Mouse (Mus musculus) kidney, embryonic 14.5 days (tissue): ENCODE data around the gene Krt5. TPM values are rescaled to one million over a fixed set of nuclear protein-coding genes. Genes with fewer than 3 reads are reported as not detected.

ENCODE experiments used
- ATAC-seq: fragments of 200-750 bp; cut with Nextera tagmentation; 2 replicates; pipeline ENCODE4 v1.8.0; 2017; ENCODE audit warnings: moderate number of reproducible peaks, mild to moderate bottlenecking, moderate TSS enrichment, moderate library complexity; ENCODE audit not compliant: low FRiP score, low TSS enrichment
- H3K27ac ChIP-seq: fragments of 300-500 bp; sonication (generic); 2 replicates; pipeline ENCODE4 v1.5.1; 2014; ENCODE audit warnings: low read depth, mild to moderate bottlenecking, low read length, moderate library complexity, mixed read lengths
- H3K27me3 ChIP-seq: fragments of 300-500 bp; sonication (generic); 2 replicates; pipeline ENCODE4 v1.6.1; 2014; ENCODE audit warnings: mild to moderate bottlenecking, low read length; ENCODE audit not compliant: control insufficient read depth, insufficient read depth
- H3K36me3 ChIP-seq: fragments of 300-500 bp; sonication (generic); 2 replicates; pipeline ENCODE4 v1.6.1; 2014; ENCODE audit warnings: low read length, mixed read lengths; ENCODE audit not compliant: control insufficient read depth, insufficient read depth
- H3K4me1 ChIP-seq: fragments of 300-500 bp; sonication (generic); 2 replicates; pipeline ENCODE4 v1.6.1; 2014; ENCODE audit warnings: low read length, mixed read lengths; ENCODE audit not compliant: control insufficient read depth, insufficient read depth
- H3K4me2 ChIP-seq: fragments of 300-500 bp; sonication (generic); replicated peaks from 2 replicates; pipeline ENCODE4 v1.6.1; 2014; ENCODE audit warnings: low read depth, mild to moderate bottlenecking, low read length
- H3K4me3 ChIP-seq: fragments of 300-500 bp; sonication (generic); 2 replicates; pipeline ENCODE4 v1.5.1; 2014; ENCODE audit warnings: mild to moderate bottlenecking, low read length
- H3K9ac ChIP-seq: fragments of 300-500 bp; sonication (generic); 2 replicates; pipeline ENCODE4 v1.6.1; 2014; ENCODE audit warnings: low read depth, mild to moderate bottlenecking, low read length, moderate library complexity
- H3K9me3 ChIP-seq: fragments of 300-500 bp; sonication (generic); 2 replicates; pipeline ENCODE4 v1.6.1; 2016; ENCODE audit warnings: low read length; ENCODE audit not compliant: control insufficient read depth
- WGBS: fragments of 180-500 bp; shearing (Covaris S2); extraction: QIAGEN DNeasy Blood & Tissue Kit; methylation state at CpG from one replicate; pipeline ENCODE4 v1.1.7; 2014; 5-methylcytosine and 5-hydroxymethylcytosine counted together
- microRNA-seq: library from miRNA; unstranded; fragments of <30 nt; microRNA quantifications from one replicate; pipeline ENCODE4, GENCODE M21; 2016
- polyA plus RNA-seq: library from polyadenylated mRNA; unstranded; fragments of >200 nt; fragmentation: Nextera tagmentation; extraction: Ambion mirVana; gene quantifications from 2 replicates; pipeline ENCODE4 v1.2.1, GENCODE M21; 2014

The Krt5 gene
- polyA plus RNA-seq, 1 experiment from 2014 or later, result not detected

GRCm38 (mm10) chr15:101675978-101676377 lies 36.7 kb downstream of the Krt5 start:
- Histone ChIP-seq H3K27ac (no peak overlapping the region), H3K4me1 (no peaks in the 10 kb centered on the region), H3K9me3 (no peaks in the 10 kb centered on the region), H3K36me3 (no peaks in the 10 kb centered on the region), H3K4me2 (no peak overlapping the region), H3K27me3 (no peaks in the 10 kb centered on the region), H3K4me3 (no peak overlapping the region), H3K9ac (no peak overlapping the region)
- ATAC-seq, result no peak
- WGBS, result 89% methylated on average over 1 of the region's 1 CpGs

Small RNA genes within 50 kb of the gene (microRNA-seq; reads per million reads assigned to microRNA genes)
- gene Gm44323 (not detected), gene Gm44342 (not detected), gene Gm44383 (not detected)

Other genes with a start within 250 kb of the Krt5 start
- gene Krt81, start 249.1 kb downstream of the Krt5 start, polyA plus RNA-seq, result not detected in 2 replicates
- gene Krt86, start 239.4 kb downstream of the Krt5 start, polyA plus RNA-seq, result not detected in 2 replicates
- not detected in 2 replicates for gene Krt83, start 221.4 kb downstream of the Krt5 start, polyA plus RNA-seq
- not detected in 2 replicates for gene Gm49425, start 195.6 kb downstream of the Krt5 start, polyA plus RNA-seq
- gene Krt84, start 180.1 kb downstream of the Krt5 start, polyA plus RNA-seq, result not detected in 2 replicates
- gene Krt82, start 162.2 kb downstream of the Krt5 start, polyA plus RNA-seq, result not detected in 2 replicates
- gene Krt90, start 149.9 kb downstream of the Krt5 start, polyA plus RNA-seq, result 0.17 and 0.22 TPM in 2 replicates
- gene Krt75, start 139.0 kb downstream of the Krt5 start, polyA plus RNA-seq, result 0.11 and 0.23 TPM in 2 replicates
- not detected in 2 replicates for gene Gm5414, start 84.7 kb downstream of the Krt5 start, polyA plus RNA-seq
- not detected in 2 replicates for gene Gm5478, start 65.5 kb downstream of the Krt5 start, polyA plus RNA-seq
- gene Krt6b, start 32.6 kb downstream of the Krt5 start, polyA plus RNA-seq, result not detected in 2 replicates
- gene Krt6a, start 18.6 kb downstream of the Krt5 start, polyA plus RNA-seq, result not detected in 2 replicates
- gene Krt71, start 30.2 kb upstream of the Krt5 start, polyA plus RNA-seq, result not detected in 2 replicates
- not detected in 2 replicates for gene Krt72, start 73.6 kb upstream of the Krt5 start, polyA plus RNA-seq
- gene Krt73, start 89.4 kb upstream of the Krt5 start, polyA plus RNA-seq, result not detected in 2 replicates
- gene Krt2, start 105.3 kb upstream of the Krt5 start, polyA plus RNA-seq, result not detected in 2 replicates
- gene Krt1, start 137.9 kb upstream of the Krt5 start, polyA plus RNA-seq, result 0.93 and 1.8 TPM in 2 replicates
- 0.06 TPM in 1 of 2 replicates, not detected in the other for gene Krt77, start 156.8 kb upstream of the Krt5 start, polyA plus RNA-seq
- gene Krt76, start 180.0 kb upstream of the Krt5 start, polyA plus RNA-seq, result not detected in 2 replicates
- 0.11 and 0.38 TPM in 2 replicates for gene Krt4, start 211.8 kb upstream of the Krt5 start, polyA plus RNA-seq
- gene Krt79, start 227.4 kb upstream of the Krt5 start, polyA plus RNA-seq, result 0.41 and 0.49 TPM in 2 replicates
- not detected in 2 replicates for gene Krt78, start 241.4 kb upstream of the Krt5 start, polyA plus RNA-seq